Mouse (Mus musculus): Measurements from ENCODE around the gene Isg15.

DNA sequence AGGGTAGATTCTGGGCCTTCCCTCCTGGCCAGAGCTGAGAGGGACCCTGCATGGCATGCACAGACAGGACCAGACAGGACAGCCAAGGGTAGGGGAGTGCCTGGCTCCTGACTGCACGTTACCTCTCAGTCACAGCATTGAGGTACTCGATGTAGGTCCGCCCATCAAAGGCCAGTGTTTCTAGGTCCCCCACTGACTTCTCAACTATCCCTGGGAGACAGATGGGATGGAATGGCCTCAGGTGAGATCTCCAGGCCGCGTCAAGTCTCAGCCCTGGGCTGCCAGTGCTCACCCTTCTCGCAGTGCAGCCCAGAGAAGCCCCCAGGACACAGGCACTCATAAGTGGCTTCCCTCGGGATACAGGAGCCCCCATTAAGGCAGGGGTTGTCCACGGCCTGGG lies 32.0 kb downstream of the Isg15 start:
- TF ChIP-seq CTCF (IDR thresholded peaks at IDR 0.05; ENCODE audit: extremely low read depth, insufficient read length, insufficient replicate concordance, low read depth, low read length) = no peak
- TF ChIP-seq POLR2A (IDR thresholded peaks at IDR 0.05; ENCODE audit: low read depth, low read length) = no peak
